Mouse (Mus musculus) neutrophil, adult 83 days (primary cell): ENCODE results near the gene Pus3. TPM values are rescaled to one million over a fixed set of nuclear protein-coding genes. Genes with fewer than 3 reads are reported as not detected.

Experiments
- total RNA-seq, 2 experiments: library from RNA; stranded (reverse); gene quantifications; one replicate each; pipeline ENCODE4 v1.2.4; 2023

The Pus3 gene
- 1 to 10 TPM; 3.4 to 3.6 TPM for total RNA-seq

GRCm38 (mm10) chr9:35558257-35559008 is at the start of gene Pus3, which contains the start of gene Ddx25:
Gene Pus3, plus strand, starts transcription at chr9:35558595.
Gene Ddx25, minus strand, starts transcription at chr9:35558528.

GRCm38 (mm10) chr9:35518169-35518568 is 40.2 kb upstream of the Pus3 start, which contains the start of gene Gm1113:
Gene Gm1113, minus strand, starts transcription at chr9:35518269.

GRCm38 (mm10) chr9:35569571-35570534 is 11.5 kb downstream of the Pus3 start, which contains the start of the genes Pate2 and Hyls1:
Gene Pate2, plus strand, starts transcription at chr9:35570284.
Gene Hyls1, minus strand, starts transcription at chr9:35570398.

GRCm38 (mm10) chr9:35611841-35612240 is 53.4 kb downstream of the Pus3 start, which contains the start of gene Pate4:
Gene Pate4, minus strand, starts transcription at chr9:35611941.

Other genes starting within 250 kb of the Pus3 start
- gene Cdon, start 137.5 kb upstream of the Pus3 start, total RNA-seq, result 1 to 10 TPM in 1 of 2 experiments, under 1 TPM in 1; 0.90 to 2.3 TPM
- gene Gm1113, start 40.3 kb upstream of the Pus3 start, total RNA-seq, result not detected
- gene Ddx25, start 67 bp upstream of the Pus3 start, total RNA-seq, result under 1 TPM; 0.09 to 0.18 TPM
- not detected for gene Pate2, start 11.7 kb downstream of the Pus3 start, total RNA-seq
- gene Hyls1, start 11.8 kb downstream of the Pus3 start, total RNA-seq, result 1 to 10 TPM; 7.1 to 8.7 TPM
- not detected for gene Pate4, start 53.3 kb downstream of the Pus3 start, total RNA-seq
- gene Pate3, start 89.6 kb downstream of the Pus3 start, total RNA-seq, result not detected
- not detected for gene Pate1, start 128.8 kb downstream of the Pus3 start, total RNA-seq
- not detected for gene Gm17677, start 182.5 kb downstream of the Pus3 start, total RNA-seq
- not detected for gene Gm17727, start 219.5 kb downstream of the Pus3 start, total RNA-seq
- not detected for gene Gm27235, start 231.5 kb downstream of the Pus3 start, total RNA-seq
- gene D730048I06Rik, start 231.5 kb downstream of the Pus3 start, total RNA-seq, result not detected